Mouse (Mus musculus) kidney, postnatal 4 days (tissue): ENCODE measurements around the gene Galntl6.

ENCODE experiments used
- DNase-seq, 2 experiments: peaks; one replicate each; pipeline ENCODE4 v3.0.0; 2021; ENCODE audit warnings: mixed read lengths in 2 of 2

Galntl6 gene

GRCm38 (mm10) chr8:58244830-58245229 lies 667.6 kb downstream of the Galntl6 start:
- no peak for DNase-seq

- peak; percentile 11 to 15 for DNase-seq
Observed at GRCm38 (mm10) chr8:58234220-58234619, 678.2 kb downstream of the Galntl6 start.

GRCm38 (mm10) chr8:58228725-58229124 lies 683.7 kb downstream of the Galntl6 start:
- DNase-seq, result no peak

GRCm38 (mm10) chr8:58217885-58218284 lies 694.6 kb downstream of the Galntl6 start:
- no peak for DNase-seq

GRCm38 (mm10) chr8:58189694-58190093 lies 722.7 kb downstream of the Galntl6 start:
- no peak for DNase-seq

GRCm38 (mm10) chr8:58146961-58147360 lies 765.5 kb downstream of the Galntl6 start:
- peak; percentile 49 to 54 for DNase-seq

- DNase-seq, result no peak
Observed at GRCm38 (mm10) chr8:58086733-58087132, 825.7 kb downstream of the Galntl6 start.

GRCm38 (mm10) chr8:58084931-58085330 lies 827.5 kb downstream of the Galntl6 start:
- no peak for DNase-seq

GRCm38 (mm10) chr8:58081715-58082114 lies 830.7 kb downstream of the Galntl6 start:
- DNase-seq, result no peak

- DNase-seq, result no peak
Observed at GRCm38 (mm10) chr8:58074611-58075010, 837.8 kb downstream of the Galntl6 start.

- no peak for DNase-seq
Observed at GRCm38 (mm10) chr8:58073733-58074132, 838.7 kb downstream of the Galntl6 start.

- no peak for DNase-seq
Observed at GRCm38 (mm10) chr8:58032271-58032670, 880.2 kb downstream of the Galntl6 start.

GRCm38 (mm10) chr8:58025558-58025957 lies 886.9 kb downstream of the Galntl6 start:
- no peak for DNase-seq

GRCm38 (mm10) chr8:58025094-58025493 lies 887.3 kb downstream of the Galntl6 start:
- no peak for DNase-seq

- DNase-seq, result no peak
Observed at GRCm38 (mm10) chr8:58023426-58024176, 888.8 kb downstream of the Galntl6 start.

GRCm38 (mm10) chr8:57989428-57990171 lies 922.8 kb downstream of the Galntl6 start:
- no peak for DNase-seq

GRCm38 (mm10) chr8:57977372-57977771 lies 935.1 kb downstream of the Galntl6 start:
- no peak for DNase-seq

- DNase-seq, result no peak
Observed at GRCm38 (mm10) chr8:57974093-57974492, 938.3 kb downstream of the Galntl6 start.

- no peak for DNase-seq
Observed at GRCm38 (mm10) chr8:57972832-57973231, 939.6 kb downstream of the Galntl6 start.

GRCm38 (mm10) chr8:57966676-57967075 lies 945.8 kb downstream of the Galntl6 start:
- DNase-seq, result peak; percentile 44 to 45

- no peak for DNase-seq
Observed at GRCm38 (mm10) chr8:57965508-57965907, 946.9 kb downstream of the Galntl6 start.

- peak in 1 of 2 experiments; percentile 8 for DNase-seq
Observed at GRCm38 (mm10) chr8:57962286-57963110, 949.9 kb downstream of the Galntl6 start.

GRCm38 (mm10) chr8:57959136-57959535 lies 953.3 kb downstream of the Galntl6 start:
- no peak for DNase-seq
